In genomic region chr9:47280598-47280997, GRCm38 (mm10) we compare ENCODE assay signal across 11 mouse cellular contexts.
DNase-seq lines count a peak whose midpoint lies in the region; ATAC-seq lines count a peak whose summit lies in the region.
"Had no signal": no experiment of that assay in that cellular context is flagged by ENCODE, and none has a peak within 500 bp of the region (broad histone marks: within the 10 kb centered on the region; RNA-seq: fewer than 3 reads in every experiment).

No protein-coding gene starts in this region.

- WGBS in kidney, embryonic 15.5 days: 42% methylated on average over 8 of the region's 8 CpGs
- WGBS in forebrain, embryonic 13.5 days: 7% methylated on average over 8 of the region's 8 CpGs
- 25% methylated on average over 8 of the region's 8 CpGs for WGBS in neural tube, embryonic 14.5 days
- WGBS in liver, embryonic 12.5 days (ENCODE audit: insufficient replicate concordance): 43% methylated on average over 8 of the region's 8 CpGs

- peak overlapping the region; percentile 11; the same call in 1 of the 2 replicates for H3K27ac ChIP-seq in kidney, embryonic 15.5 days
- H3K27ac ChIP-seq in forebrain, embryonic 13.5 days: peak overlapping the region; percentile 94
- peak overlapping the region; percentile 50 for H3K27ac ChIP-seq in neural tube, embryonic 14.5 days (ENCODE audit: low read depth, low read length)
- H3K27ac ChIP-seq in liver, embryonic 12.5 days: no peak overlapping the region
- H3K27ac ChIP-seq: limb, embryonic 15.5 days had no signal

- peaks cover 37% of the 10 kb centered on the region for H3K4me1 ChIP-seq in kidney, embryonic 15.5 days
- peaks cover 56% of the 10 kb centered on the region for H3K4me1 ChIP-seq in forebrain, embryonic 13.5 days
- H3K4me1 ChIP-seq in neural tube, embryonic 14.5 days (ENCODE audit: control insufficient read depth, insufficient read depth, low read length): peaks cover 13% of the 10 kb centered on the region; the same call in 1 of the 2 replicates
- H3K4me1 ChIP-seq in liver, embryonic 12.5 days: no peaks in the 10 kb centered on the region

- no peak overlapping the region for H3K9ac ChIP-seq in kidney, embryonic 15.5 days
- no peak overlapping the region; the same call in 1 of the 2 replicates for H3K9ac ChIP-seq in forebrain, embryonic 13.5 days
- H3K9ac ChIP-seq in neural tube, embryonic 14.5 days (replicated peaks; ENCODE audit: low read depth, low read length): no peak overlapping the region
- no peak overlapping the region for H3K9ac ChIP-seq in liver, embryonic 12.5 days
- H3K9ac ChIP-seq: limb, embryonic 15.5 days had no signal

- intact Hi-C loops in left cerebral cortex, postnatal 10 days (cut with DNase I): no loop called here

- H3K9me3 ChIP-seq in kidney, embryonic 15.5 days (replicated peaks): no peaks in the 10 kb centered on the region
- H3K9me3 ChIP-seq in forebrain, embryonic 13.5 days (replicated peaks): no peaks in the 10 kb centered on the region
- no peaks in the 10 kb centered on the region for H3K9me3 ChIP-seq in neural tube, embryonic 14.5 days (ENCODE audit: control insufficient read depth, low read length)
- H3K9me3 ChIP-seq in liver, embryonic 12.5 days (replicated peaks): no peaks in the 10 kb centered on the region
- H3K9me3 ChIP-seq: limb, embryonic 15.5 days had no signal

- no peaks in the 10 kb centered on the region for H3K36me3 ChIP-seq in kidney, embryonic 15.5 days
- no peaks in the 10 kb centered on the region for H3K36me3 ChIP-seq in forebrain, embryonic 13.5 days (ENCODE audit: poor library complexity, severe bottlenecking)
- no peaks in the 10 kb centered on the region for H3K36me3 ChIP-seq in neural tube, embryonic 14.5 days (ENCODE audit: control insufficient read depth, insufficient read depth, low read length)
- H3K36me3 ChIP-seq in liver, embryonic 12.5 days: no peaks in the 10 kb centered on the region
- H3K36me3 ChIP-seq: limb, embryonic 15.5 days had no signal

- H3K4me2 ChIP-seq in kidney, embryonic 15.5 days: no peak overlapping the region
- peak overlapping the region; percentile 24 for H3K4me2 ChIP-seq in forebrain, embryonic 13.5 days
- H3K4me2 ChIP-seq in neural tube, embryonic 14.5 days (ENCODE audit: low read depth, low read length): no peak overlapping the region
- H3K4me2 ChIP-seq in liver, embryonic 12.5 days: no peak overlapping the region
- H3K4me2 ChIP-seq: limb, embryonic 15.5 days had no signal

- 0 out of 2 replicates have a peak, but pooled peaks cover 2% of the 10 kb centered on the region for H3K27me3 ChIP-seq in kidney, embryonic 15.5 days
- no peaks in the 10 kb centered on the region for H3K27me3 ChIP-seq in forebrain, embryonic 13.5 days
- H3K27me3 ChIP-seq in neural tube, embryonic 14.5 days (ENCODE audit: control insufficient read depth, insufficient read depth, low read length): no peaks in the 10 kb centered on the region
- no peaks in the 10 kb centered on the region for H3K27me3 ChIP-seq in liver, embryonic 12.5 days (replicated peaks)

- no peak for DNase-seq in kidney, adult 8-10 months
- peak; percentile 59 for DNase-seq in ZHBTc4 (ENCODE audit: low read depth, low spot score)
- no peak for DNase-seq in left cerebral cortex, postnatal 10 days (ENCODE audit: extremely low spot score in 1 of 2, low spot score in 2 of 2)
- no peak for DNase-seq in B cell, adult 2 months
- DNase-seq: gastrocnemius, postnatal 36 days had no signal

- ATAC-seq in kidney, embryonic 15.5 days (replicated peaks; ENCODE audit: low FRiP score): no peak
- peak; percentile 78 for ATAC-seq in forebrain, embryonic 13.5 days
- ATAC-seq in neural tube, embryonic 14.5 days (ENCODE audit: low read depth): no peak
- no peak for ATAC-seq in liver, embryonic 12.5 days
- ATAC-seq: CD4-positive, CD25-positive, alpha-beta regulatory T cell, adult 4 months had no signal

- H3K4me3 ChIP-seq in kidney, embryonic 15.5 days (replicated peaks): no peak overlapping the region
- H3K4me3 ChIP-seq in forebrain, embryonic 13.5 days: no peak overlapping the region
- no peak overlapping the region for H3K4me3 ChIP-seq in neural tube, embryonic 14.5 days (ENCODE audit: low read depth, low read length)
- H3K4me3 ChIP-seq in liver, embryonic 12.5 days: no peak overlapping the region
- H3K4me3 ChIP-seq: limb, embryonic 15.5 days had no signal
